Mouse (Mus musculus) bone marrow macrophage, adult 2 months (primary cell): ENCODE results near the gene Tnpo3.

Experiments used
- CTCF ChIP-seq: IDR thresholded peaks from 2 replicates; pipeline ENCODE4 v1.5.1; 2012; ENCODE audit warnings: low read depth, mild to moderate bottlenecking, low read length, moderate library complexity
- POLR2A ChIP-seq: IDR thresholded peaks from 2 replicates; pipeline ENCODE4 v1.6.1; 2012; ENCODE audit warnings: mild to moderate bottlenecking, low read depth, low read length, borderline replicate concordance

DNA sequence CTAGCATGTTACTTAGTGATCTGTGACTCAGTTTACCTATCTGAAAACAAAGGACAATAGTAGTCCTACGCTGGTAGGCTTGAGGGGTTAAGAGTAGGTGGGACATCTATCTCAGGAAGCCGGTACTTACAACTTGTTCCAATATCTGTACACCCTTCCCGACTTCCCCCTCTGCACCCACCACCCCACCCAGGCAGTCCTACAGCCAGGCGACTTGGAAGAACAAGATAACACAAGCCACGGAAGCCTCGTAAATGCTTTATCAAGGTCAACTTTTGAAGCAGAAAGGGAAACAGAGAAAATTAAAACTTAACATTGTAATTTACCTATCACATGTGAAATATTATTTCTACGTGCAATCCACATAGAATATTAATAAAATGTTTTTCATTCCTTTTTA is 109.5 kb downstream of the Tnpo3 start:
- TF ChIP-seq POLR2A (no peak), CTCF (no peak)
